Mouse (Mus musculus) frontal cortex, postnatal 14 days (tissue): ENCODE measurements around the gene Gm8050.
A peak's percentile ranks its signal among the peaks of the same experiment; 100 is the strongest.
"Not testable (repeated sequence)": the region's sequence is repeated elsewhere in the genome, so short reads cannot be mapped to it uniquely, and the experiment has no call there.

Source experiments
- DNase-seq, 2 experiments: peaks; one replicate each; pipeline ENCODE4 v3.0.0; 2022; ENCODE audit warnings: low spot score in 2 of 2

The Gm8050 gene

DNA sequence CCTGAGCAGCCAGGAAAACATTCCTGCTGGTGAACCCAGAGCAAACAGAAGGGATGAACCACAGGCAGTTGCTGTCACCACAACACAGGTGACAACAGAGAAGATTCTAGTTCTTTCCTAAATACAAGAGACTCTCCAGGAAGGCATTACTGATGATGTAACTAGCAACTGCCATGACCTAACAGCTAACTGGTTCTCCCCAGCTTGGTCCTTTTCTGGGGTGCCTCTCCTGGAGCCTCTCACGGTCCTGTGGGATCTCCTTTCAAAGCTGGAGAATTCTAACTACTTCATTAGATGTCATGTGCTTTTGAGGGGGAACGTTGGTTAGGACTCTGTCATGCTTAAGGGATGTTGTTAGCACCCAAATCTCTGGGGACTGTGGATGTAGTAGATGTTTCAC, at the start of gene Gm8050:
TSS of gene Gm8050 (minus strand) at position 101 of the 400 bp plus-strand sequence.
- DNase-seq = not testable (repeated sequence)

- peak in 1 of 2 experiments; percentile 3 for DNase-seq
Observed at GRCm38 (mm10) chr14:6757231-6757536, 37.1 kb upstream of the Gm8050 start.

DNA sequence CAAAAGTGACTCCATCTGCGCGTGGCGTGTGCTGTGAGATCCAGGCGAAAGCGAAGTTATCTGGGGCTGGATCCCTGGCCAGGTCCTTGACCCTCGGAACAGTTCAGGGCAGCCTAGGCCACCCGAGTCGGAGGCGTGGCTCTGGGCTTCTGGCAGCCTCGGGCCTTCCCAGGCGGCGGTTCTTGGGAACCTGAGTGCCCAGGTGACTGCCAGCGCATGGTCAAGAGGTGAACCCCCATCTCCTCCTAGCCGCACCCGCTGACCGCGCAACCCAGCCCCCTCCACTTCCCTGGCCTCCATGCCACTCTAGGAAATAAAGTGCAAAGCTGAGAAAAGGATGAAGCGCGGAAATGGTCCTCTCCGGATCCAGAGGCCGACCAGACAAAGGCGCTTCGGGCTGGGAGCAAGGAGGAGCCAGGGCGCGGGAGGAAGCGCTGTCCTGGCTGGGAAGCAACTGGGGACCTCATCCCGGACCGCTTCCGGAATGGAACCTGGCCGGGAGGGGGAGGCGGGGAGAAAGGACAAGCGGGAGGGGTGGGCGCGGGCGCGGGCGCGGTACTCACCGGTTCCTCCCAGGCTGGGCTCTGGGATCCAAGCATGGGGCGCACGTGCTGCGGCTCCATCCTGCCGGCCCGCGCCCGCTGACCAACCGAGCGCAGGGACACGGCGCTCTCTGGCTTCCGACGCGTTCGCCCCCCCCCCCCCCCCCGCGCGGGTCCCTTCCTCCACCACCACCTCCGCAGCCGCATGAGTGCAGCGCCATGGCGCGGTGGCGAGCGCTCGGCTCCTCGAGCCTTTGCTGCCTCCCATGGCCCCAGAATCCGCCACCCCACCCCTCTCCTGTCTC, 36.6 kb upstream of the Gm8050 start:
- peak; percentile 2 to 3 for DNase-seq

GRCm38 (mm10) chr14:6742232-6742631, 22.2 kb upstream of the Gm8050 start, which contains the start of gene Gm3636:
TSS of gene Gm3636 (minus strand) at chr14:6742332.
- not testable (repeated sequence) for DNase-seq

- DNase-seq = not testable (repeated sequence)
Observed at GRCm38 (mm10) chr14:6684070-6684469, 36.0 kb downstream of the Gm8050 start, which contains the start of gene Gm10251. TSS of gene Gm10251 (minus strand) at chr14:6684170.
